Mouse (Mus musculus) bone marrow macrophage, adult 2 months (primary cell): Measurements from ENCODE around the gene Ywhag.

Source experiments
- CTCF ChIP-seq: IDR thresholded peaks from 2 replicates; pipeline ENCODE4 v1.5.1; 2012; ENCODE audit warnings: low read depth, mild to moderate bottlenecking, low read length, moderate library complexity
- POLR2A ChIP-seq: IDR thresholded peaks from 2 replicates; pipeline ENCODE4 v1.6.1; 2012; ENCODE audit warnings: mild to moderate bottlenecking, low read depth, low read length, borderline replicate concordance

GRCm38 (mm10) chr5:135919902-135920301 is 14.5 kb downstream of the Ywhag start:
- TF ChIP-seq CTCF = no peak
- TF ChIP-seq POLR2A = no peak
